Mouse (Mus musculus): ENCODE data around the gene Calcrl. TPM values are rescaled to one million over a fixed set of nuclear protein-coding genes. Genes with fewer than 3 reads are reported as not detected.

Gene Calcrl
- polyA plus RNA-seq, 1 experiment: 6.9 TPM

- Histone ChIP-seq H3K4me3 (no peak overlapping the region), H3K36me3 (ENCODE audit: control insufficient read depth, insufficient read depth) (no peaks in the 10 kb centered on the region), H3ac (ENCODE audit: control insufficient read depth, insufficient read length) (no peak overlapping the region), H3K79me2 (ENCODE audit: control insufficient read depth, insufficient read depth) (no peaks in the 10 kb centered on the region), H3K4me2 (ENCODE audit: low read depth) (no peak overlapping the region), H3K27me3 (ENCODE audit: control insufficient read depth, insufficient read depth, insufficient read length) (no peaks in the 10 kb centered on the region)
- TF ChIP-seq TCF12 (IDR thresholded peaks at IDR 0.05; ENCODE audit: insufficient read depth, poor library complexity, severe bottlenecking) (no peak), USF1 (IDR thresholded peaks at IDR 0.05; ENCODE audit: low read depth) (no peak), POLR2AphosphoS2 (IDR thresholded peaks at IDR 0.05; ENCODE audit: insufficient read length, low read depth) (no peak), CEBPB (IDR thresholded peaks at IDR 0.05; ENCODE audit: insufficient read depth, poor library complexity, severe bottlenecking) (no peak), MYOG (IDR thresholded peaks at IDR 0.05; ENCODE audit: control insufficient read depth in 1 of 3, insufficient read depth in 1 of 3, insufficient read length in 2 of 3, low read depth in 2 of 3) (no peak), MAX (IDR thresholded peaks at IDR 0.05; ENCODE audit: low read depth) (no peak), TCF3 (IDR thresholded peaks at IDR 0.05; ENCODE audit: insufficient read length, low read depth) (no peak), MYOD1 (IDR thresholded peaks at IDR 0.05; ENCODE audit: control insufficient read depth in 1 of 3, insufficient read length in 2 of 3, low read depth in 2 of 3) (no peak), SRF (IDR thresholded peaks at IDR 0.05; ENCODE audit: control insufficient read depth, insufficient read length, low read depth) (no peak), POLR2A (IDR thresholded peaks at IDR 0.05; ENCODE audit: insufficient read length, low read depth) (no peak), E2F4 (IDR thresholded peaks at IDR 0.05; ENCODE audit: insufficient read depth) (no peak), REST (IDR thresholded peaks at IDR 0.05; ENCODE audit: insufficient read depth, insufficient read length) (no peak)
These were observed 108.9 kb downstream of the Calcrl start for GRCm38 (mm10) chr2:84316185-84316805.

DNA sequence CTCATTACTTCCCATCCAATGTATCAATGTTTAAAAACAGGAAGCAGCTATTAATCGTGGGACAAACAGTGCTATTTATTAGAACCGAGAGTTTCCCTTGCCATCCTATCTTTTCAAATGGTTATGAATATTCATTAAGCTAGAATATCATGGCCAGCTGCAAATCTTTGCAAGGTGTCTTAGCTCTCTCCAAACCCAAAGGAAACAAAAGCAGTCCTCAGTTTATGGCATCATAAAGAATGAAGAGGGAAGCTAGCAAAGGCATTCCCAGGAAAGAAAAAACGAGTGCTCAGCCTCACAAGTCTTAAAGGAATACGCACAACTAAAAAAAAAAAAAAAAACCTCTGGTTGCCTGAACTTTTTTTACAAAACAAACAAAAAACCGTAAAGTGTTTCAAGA lies 128.7 kb downstream of the Calcrl start:
- TF ChIP-seq MYOG (IDR thresholded peaks at IDR 0.05; ENCODE audit: control insufficient read depth in 1 of 3, insufficient read depth in 1 of 3, insufficient read length in 2 of 3, low read depth in 2 of 3): no peak
- TF ChIP-seq POLR2A (IDR thresholded peaks at IDR 0.05; ENCODE audit: insufficient read length, low read depth): no peak
- no peak for TF ChIP-seq SRF (IDR thresholded peaks at IDR 0.05; ENCODE audit: control insufficient read depth, insufficient read length, low read depth)
- Histone ChIP-seq H3K36me3 (ENCODE audit: control insufficient read depth, insufficient read depth) (no peaks in the 10 kb centered on the region), H3K4me3 (no peak overlapping the region), H3K4me2 (ENCODE audit: low read depth) (no peak overlapping the region), H3K79me2 (ENCODE audit: control insufficient read depth, insufficient read depth) (no peaks in the 10 kb centered on the region), H3K27me3 (ENCODE audit: control insufficient read depth, insufficient read depth, insufficient read length) (no peaks in the 10 kb centered on the region), H3ac (ENCODE audit: control insufficient read depth, insufficient read length) (no peak overlapping the region)

GRCm38 (mm10) chr2:84295068-84295467 lies 130.1 kb downstream of the Calcrl start:
- no peak for TF ChIP-seq REST (IDR thresholded peaks at IDR 0.05; ENCODE audit: insufficient read depth, insufficient read length)

GRCm38 (mm10) chr2:84294611-84295010 lies 130.6 kb downstream of the Calcrl start:
- H3K79me2 ChIP-seq (ENCODE audit: control insufficient read depth, insufficient read depth): no peaks in the 10 kb centered on the region
- H3K36me3 ChIP-seq (ENCODE audit: control insufficient read depth, insufficient read depth): no peaks in the 10 kb centered on the region
- peak overlapping the region; percentile 19 for H3K4me2 ChIP-seq (ENCODE audit: low read depth)
- no peaks in the 10 kb centered on the region for H3K27me3 ChIP-seq (ENCODE audit: control insufficient read depth, insufficient read depth, insufficient read length)
- no peak overlapping the region for H3K4me3 ChIP-seq
- no peak for TF ChIP-seq TCF3 (IDR thresholded peaks at IDR 0.05; ENCODE audit: insufficient read length, low read depth)
- no peak for TF ChIP-seq REST (IDR thresholded peaks at IDR 0.05; ENCODE audit: insufficient read depth, insufficient read length)
- no peak for TF ChIP-seq POLR2AphosphoS2 (IDR thresholded peaks at IDR 0.05; ENCODE audit: insufficient read length, low read depth)
- no peak for TF ChIP-seq E2F4 (IDR thresholded peaks at IDR 0.05; ENCODE audit: insufficient read depth)
- TF ChIP-seq CEBPB (IDR thresholded peaks at IDR 0.05; ENCODE audit: insufficient read depth, poor library complexity, severe bottlenecking): no peak
- TF ChIP-seq POLR2A (IDR thresholded peaks at IDR 0.05; ENCODE audit: insufficient read length, low read depth): no peak
- TF ChIP-seq MAX (IDR thresholded peaks at IDR 0.05; ENCODE audit: low read depth): no peak
- no peak for TF ChIP-seq SRF (IDR thresholded peaks at IDR 0.05; ENCODE audit: control insufficient read depth, insufficient read length, low read depth)
- TF ChIP-seq USF1 (IDR thresholded peaks at IDR 0.05; ENCODE audit: low read depth): no peak
- no peak for TF ChIP-seq MYOG (IDR thresholded peaks at IDR 0.05; ENCODE audit: control insufficient read depth in 1 of 3, insufficient read depth in 1 of 3, insufficient read length in 2 of 3, low read depth in 2 of 3)
- TF ChIP-seq MYOD1 (IDR thresholded peaks at IDR 0.05; ENCODE audit: control insufficient read depth in 1 of 3, insufficient read length in 2 of 3, low read depth in 2 of 3): no peak
- no peak for TF ChIP-seq TCF12 (IDR thresholded peaks at IDR 0.05; ENCODE audit: insufficient read depth, poor library complexity, severe bottlenecking)
- H3ac ChIP-seq (ENCODE audit: control insufficient read depth, insufficient read length): no peak overlapping the region

More at GRCm38 (mm10) chr2:84295068-84295467, 130.1 kb downstream of the Calcrl start:
- no peak overlapping the region for H3K4me2 ChIP-seq (ENCODE audit: low read depth)
- H3ac ChIP-seq (ENCODE audit: control insufficient read depth, insufficient read length): no peak overlapping the region
- H3K27me3 ChIP-seq (ENCODE audit: control insufficient read depth, insufficient read depth, insufficient read length): no peaks in the 10 kb centered on the region
- no peak overlapping the region for H3K4me3 ChIP-seq
- no peaks in the 10 kb centered on the region for H3K36me3 ChIP-seq (ENCODE audit: control insufficient read depth, insufficient read depth)
- H3K79me2 ChIP-seq (ENCODE audit: control insufficient read depth, insufficient read depth): no peaks in the 10 kb centered on the region

DNA sequence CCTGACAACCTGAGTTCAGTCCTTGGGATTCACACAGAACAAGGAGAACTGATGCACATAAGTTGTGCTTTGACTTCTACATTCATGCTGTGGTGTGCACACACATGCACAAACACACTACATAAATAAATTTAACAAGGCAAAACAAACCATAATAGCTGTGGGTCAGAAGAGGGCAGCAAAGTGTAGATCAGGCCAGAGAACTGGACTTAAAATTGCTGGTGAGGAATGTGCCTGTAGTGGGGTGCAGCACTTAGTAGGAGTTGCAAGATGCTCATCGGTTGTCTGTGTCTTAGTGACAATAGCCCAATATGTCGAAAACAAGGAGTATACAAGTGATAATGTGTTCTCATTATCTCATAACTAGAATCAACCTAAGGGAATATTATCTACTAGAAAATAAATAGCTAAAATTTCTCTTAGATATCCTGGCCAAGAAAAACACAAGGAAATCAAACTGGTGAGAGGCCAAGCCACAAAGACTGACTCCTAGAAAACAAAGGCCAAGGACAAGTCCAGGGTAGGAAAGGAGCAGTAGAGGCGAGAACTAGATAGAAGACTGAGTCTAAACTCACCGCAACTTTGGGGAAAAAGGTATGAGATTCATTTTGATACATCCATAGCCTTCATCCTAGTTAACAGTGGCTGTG lies 132.7 kb downstream of the Calcrl start:
- TF ChIP-seq USF1 (IDR thresholded peaks at IDR 0.05; ENCODE audit: low read depth): no peak
- no peak for TF ChIP-seq MYOG (IDR thresholded peaks at IDR 0.05; ENCODE audit: control insufficient read depth in 1 of 3, insufficient read depth in 1 of 3, insufficient read length in 2 of 3, low read depth in 2 of 3)
- TF ChIP-seq POLR2AphosphoS2 (IDR thresholded peaks at IDR 0.05; ENCODE audit: insufficient read length, low read depth): no peak
- no peak for TF ChIP-seq MAX (IDR thresholded peaks at IDR 0.05; ENCODE audit: low read depth)
- no peak for TF ChIP-seq TCF3 (IDR thresholded peaks at IDR 0.05; ENCODE audit: insufficient read length, low read depth)
- no peak for TF ChIP-seq TCF12 (IDR thresholded peaks at IDR 0.05; ENCODE audit: insufficient read depth, poor library complexity, severe bottlenecking)
- no peak for TF ChIP-seq REST (IDR thresholded peaks at IDR 0.05; ENCODE audit: insufficient read depth, insufficient read length)
- TF ChIP-seq MYOD1 (IDR thresholded peaks at IDR 0.05; ENCODE audit: control insufficient read depth in 1 of 3, insufficient read length in 2 of 3, low read depth in 2 of 3): no peak
- H3K79me2 ChIP-seq (ENCODE audit: control insufficient read depth, insufficient read depth): no peaks in the 10 kb centered on the region

More for the DNA sequence above, 132.7 kb downstream of the Calcrl start:
- Histone ChIP-seq H3K4me2 (ENCODE audit: low read depth) (no peak overlapping the region), H3K36me3 (ENCODE audit: control insufficient read depth, insufficient read depth) (no peaks in the 10 kb centered on the region), H3K4me3 (no peak overlapping the region), H3ac (ENCODE audit: control insufficient read depth, insufficient read length) (no peak overlapping the region), H3K27me3 (ENCODE audit: control insufficient read depth, insufficient read depth, insufficient read length) (no peaks in the 10 kb centered on the region)

Measured in myocyte (in vitro differentiated cells).